Mouse (Mus musculus): ENCODE measurements around the gene Gzmn. TPM values are rescaled to one million over a fixed set of nuclear protein-coding genes. Genes with fewer than 3 reads are reported as not detected.
"Not testable (repeated sequence)": the region's sequence is repeated elsewhere in the genome, so short reads cannot be mapped to it uniquely, and the experiment has no call there.

The Gzmn gene
- polyA plus RNA-seq, 1 experiment from 2014 or later: not detected

- Histone ChIP-seq H3K4me2 (no peak overlapping the region), H3K9ac (replicated peaks) (no peak overlapping the region), H3K36me3 (no peaks in the 10 kb centered on the region), H3K4me1 (no peaks in the 10 kb centered on the region), H3K4me3 (replicated peaks) (no peak overlapping the region), H3K27ac (replicated peaks) (no peak overlapping the region), H3K27me3 (replicated peaks) (no peaks in the 10 kb centered on the region), H3K9me3 (replicated peaks) (no peaks in the 10 kb centered on the region)
- WGBS: 65% methylated on average over 2 of the region's 2 CpGs
- no peak for ATAC-seq (ENCODE audit: low FRiP score)
Observed at GRCm38 (mm10) chr14:56155340-56155739, 19.1 kb downstream of the Gzmn start.

- not testable (repeated sequence) for H3K9me3 ChIP-seq (replicated peaks); H3K4me2 ChIP-seq; H3K4me3 ChIP-seq (replicated peaks); ATAC-seq (ENCODE audit: low FRiP score); H3K27ac ChIP-seq (replicated peaks); H3K36me3 ChIP-seq; H3K4me1 ChIP-seq; H3K27me3 ChIP-seq (replicated peaks); H3K9ac ChIP-seq (replicated peaks)
- 86% methylated on average over 1 of the region's 1 CpGs for WGBS
Observed at GRCm38 (mm10) chr14:56133675-56134074, 40.7 kb downstream of the Gzmn start.

DNA sequence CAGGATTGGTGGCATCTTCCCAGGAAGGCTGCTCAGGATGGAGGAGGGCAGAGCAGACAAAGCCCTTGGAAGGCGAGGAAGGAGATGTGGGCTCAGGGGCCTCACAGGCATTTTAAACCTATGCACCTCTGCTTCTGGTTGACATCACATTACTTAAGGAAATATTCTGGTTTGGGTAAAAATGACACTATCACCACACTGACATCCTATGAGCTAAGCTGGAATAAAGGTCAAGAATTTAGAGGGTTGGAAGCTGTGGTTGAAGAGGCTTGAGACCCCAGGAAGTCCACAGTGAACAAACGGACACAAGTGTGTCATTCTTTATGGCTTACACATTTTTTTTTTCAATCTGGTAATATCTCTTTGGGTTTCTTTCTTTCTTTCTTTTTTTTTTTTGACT, 41.9 kb downstream of the Gzmn start, which contains the start of gene Gzmd:
Gene Gzmd, minus strand, starts transcription at position 101 of the 400 bp plus-strand sequence.
- H3K27ac ChIP-seq (replicated peaks); H3K9me3 ChIP-seq (replicated peaks); H3K4me1 ChIP-seq; ATAC-seq (ENCODE audit: low FRiP score); H3K36me3 ChIP-seq; H3K4me3 ChIP-seq (replicated peaks); H3K27me3 ChIP-seq (replicated peaks); H3K9ac ChIP-seq (replicated peaks); H3K4me2 ChIP-seq: not testable (repeated sequence)
- WGBS: 77% methylated on average over 2 of the region's 2 CpGs

- WGBS: 53% methylated on average over 3 of the region's 3 CpGs
- H3K36me3 ChIP-seq: no peaks in the 10 kb centered on the region
- H3K4me3 ChIP-seq (replicated peaks): no peak overlapping the region
- no peak overlapping the region for H3K4me2 ChIP-seq
- no peaks in the 10 kb centered on the region for H3K9me3 ChIP-seq (replicated peaks)
- H3K4me1 ChIP-seq: no peaks in the 10 kb centered on the region
- no peaks in the 10 kb centered on the region for H3K27me3 ChIP-seq (replicated peaks)
- no peak overlapping the region for H3K27ac ChIP-seq (replicated peaks)
- no peak overlapping the region for H3K9ac ChIP-seq (replicated peaks)
- ATAC-seq (ENCODE audit: low FRiP score): no peak
Observed at GRCm38 (mm10) chr14:56128341-56128740, 46.1 kb downstream of the Gzmn start.

GRCm38 (mm10) chr14:56123516-56123915, 50.9 kb downstream of the Gzmn start:
- no peaks in the 10 kb centered on the region for H3K4me1 ChIP-seq
- H3K36me3 ChIP-seq: no peaks in the 10 kb centered on the region
- 82% methylated on average over 3 of the region's 3 CpGs for WGBS

DNA sequence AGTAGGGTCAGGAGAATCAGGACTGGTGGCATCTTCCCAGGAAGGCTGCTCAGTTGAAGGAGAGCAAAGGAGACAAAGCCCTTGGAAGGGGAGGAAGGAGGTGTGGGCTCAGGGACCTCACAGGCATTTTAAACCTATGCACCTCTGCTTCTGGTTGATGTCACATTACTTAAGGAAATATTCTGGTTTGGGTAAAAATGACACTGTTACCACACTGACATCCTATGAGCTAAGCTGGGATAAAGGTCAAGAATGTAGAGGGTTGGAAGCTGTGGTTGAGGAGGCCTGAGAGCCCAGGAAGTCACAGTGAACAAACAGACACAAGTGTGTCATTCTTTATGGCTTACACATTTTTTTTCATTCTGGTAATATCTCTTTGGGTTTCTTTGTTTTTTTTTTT, 53.9 kb downstream of the Gzmn start, which contains the start of gene Gzme:
Gene Gzme, minus strand, starts transcription at position 101 of the 400 bp plus-strand sequence.
- no peak within 1 kb of the TSS for H3K9ac ChIP-seq (replicated peaks)
- no peaks in the 10 kb centered on the region for H3K9me3 ChIP-seq (replicated peaks)
- H3K36me3 ChIP-seq: no peaks in the 10 kb centered on the region
- H3K4me2 ChIP-seq: no peak within 1 kb of the TSS
- ATAC-seq (ENCODE audit: low FRiP score): no peak
- H3K4me1 ChIP-seq: no peaks in the 10 kb centered on the region
- H3K27ac ChIP-seq (replicated peaks): no peak within 1 kb of the TSS
- no peak within 1 kb of the TSS for H3K4me3 ChIP-seq (replicated peaks)
- no peaks in the 10 kb centered on the region for H3K27me3 ChIP-seq (replicated peaks)

More at GRCm38 (mm10) chr14:56123516-56123915, 50.9 kb downstream of the Gzmn start:
- no peak overlapping the region for H3K4me3 ChIP-seq (replicated peaks)
- H3K9me3 ChIP-seq (replicated peaks): no peaks in the 10 kb centered on the region
- H3K9ac ChIP-seq (replicated peaks): no peak overlapping the region
- ATAC-seq (ENCODE audit: low FRiP score): no peak
- no peak overlapping the region for H3K4me2 ChIP-seq
- no peaks in the 10 kb centered on the region for H3K27me3 ChIP-seq (replicated peaks)
- no peak overlapping the region for H3K27ac ChIP-seq (replicated peaks)

Other genes starting within 250 kb of the Gzmn start
- 1.7 and 3.5 TPM in 2 replicates for gene Cma1, start 229.9 kb downstream of the Gzmn start, polyA plus RNA-seq (2015; fragmentation: Nextera tagmentation; extraction: Ambion mirVana)
- gene Cma2, start 223.6 kb downstream of the Gzmn start, polyA plus RNA-seq (2015; fragmentation: Nextera tagmentation; extraction: Ambion mirVana): not detected in 2 replicates
- not detected in 2 replicates for gene Mcpt1, start 156.6 kb downstream of the Gzmn start, polyA plus RNA-seq (2015; fragmentation: Nextera tagmentation; extraction: Ambion mirVana)
- not detected in 2 replicates for gene Mcpt9, start 144.1 kb downstream of the Gzmn start, polyA plus RNA-seq (2015; fragmentation: Nextera tagmentation; extraction: Ambion mirVana)
- gene Mcpt2, start 132.6 kb downstream of the Gzmn start, polyA plus RNA-seq (2015; fragmentation: Nextera tagmentation; extraction: Ambion mirVana): not detected in 2 replicates
- gene Mcpt4, start 112.3 kb downstream of the Gzmn start, polyA plus RNA-seq (2015; fragmentation: Nextera tagmentation; extraction: Ambion mirVana): 0.18 TPM in 1 of 2 replicates, not detected in the other
- 0.37 and 0.47 TPM in 2 replicates for gene Mcpt8, start 89.3 kb downstream of the Gzmn start, polyA plus RNA-seq (2015; fragmentation: Nextera tagmentation; extraction: Ambion mirVana)
- not detected in 2 replicates for gene Ctsg, start 72.0 kb downstream of the Gzmn start, polyA plus RNA-seq (2015; fragmentation: Nextera tagmentation; extraction: Ambion mirVana)
- gene Gzme, start 54.0 kb downstream of the Gzmn start, polyA plus RNA-seq (2015; fragmentation: Nextera tagmentation; extraction: Ambion mirVana): not detected in 2 replicates
- not detected in 2 replicates for gene Gzmd, start 42.0 kb downstream of the Gzmn start, polyA plus RNA-seq (2015; fragmentation: Nextera tagmentation; extraction: Ambion mirVana)
- gene Gzmg, start 15.0 kb downstream of the Gzmn start, polyA plus RNA-seq (2015; fragmentation: Nextera tagmentation; extraction: Ambion mirVana): not detected in 2 replicates
- gene Gzmf, start 36.8 kb upstream of the Gzmn start, polyA plus RNA-seq (2015; fragmentation: Nextera tagmentation; extraction: Ambion mirVana): not detected in 2 replicates
- gene Gzmc, start 60.1 kb upstream of the Gzmn start, polyA plus RNA-seq (2015; fragmentation: Nextera tagmentation; extraction: Ambion mirVana): 0.20 TPM in 1 of 2 replicates, not detected in the other
- 1.7 TPM in 1 of 2 replicates, not detected in the other for gene Gzmb, start 87.7 kb upstream of the Gzmn start, polyA plus RNA-seq (2015; fragmentation: Nextera tagmentation; extraction: Ambion mirVana)
- gene Atp12a, start 190.5 kb upstream of the Gzmn start, polyA plus RNA-seq (2015; fragmentation: Nextera tagmentation; extraction: Ambion mirVana): 0.13 and 0.29 TPM in 2 replicates
- gene Rnf17, start 228.0 kb upstream of the Gzmn start, polyA plus RNA-seq (2015; fragmentation: Nextera tagmentation; extraction: Ambion mirVana): 0.64 and 1.2 TPM in 2 replicates

Data from neural tube, embryonic 15.5 days (tissue).